Mouse (Mus musculus): Measurements from ENCODE around the gene Morn2.

Gene Morn2

GRCm38 (mm10) chr17:80295258-80295657 lies 5.3 kb downstream of the Morn2 start:
- POLR2A ChIA-PET = interaction anchor here in 2 of 4 experiments (1.3 to 2.4 kb wide), 2 partner anchors 88 kb away, joined by 4 to 9 read pairs; partner anchors contain the start of genes Srsf7 (in 2 of the 2) and Ttc39d (in 2 of the 2)
- CTCF ChIA-PET = no interaction called here

GRCm38 (mm10) chr17:80298844-80299243 lies 8.8 kb downstream of the Morn2 start:
- ChIA-PET POLR2A (interaction anchor here in 2 of 4 experiments (0.5 to 3.5 kb wide), 3 partner anchors 9 to 69 kb away, joined by 4 to 14 read pairs (median 5); partner anchors contain the start of gene Morn2 (in 1 of the 2)), CTCF (no interaction called here)

GRCm38 (mm10) chr17:80307251-80307650 lies 17.2 kb downstream of the Morn2 start, which contains the start of gene Arhgef33:
Gene Arhgef33, plus strand, starts transcription at chr17:80307407.
- CTCF ChIA-PET = interaction anchor here in 2 of 4 experiments (1.2 to 1.8 kb wide), 2 partner anchors 16 to 252 kb away, joined by 5 to 6 read pairs; partner anchors contain the start of genes Dhx57 (in 1 of the 2) and Morn2 (in 1 of the 2)
- POLR2A ChIA-PET = interaction anchor here (0.5 to 2.0 kb wide), 11 partner anchors 11 to 727 kb away, joined by 3 to 8 read pairs (median 4); partner anchors contain the start of genes Gemin6 (in 1 of the 4), Morn2 (in 1 of the 4), Sos1 (in 1 of the 4) and Srsf7 (in 1 of the 4)

GRCm38 (mm10) chr17:80311761-80312160 lies 21.8 kb downstream of the Morn2 start:
- POLR2A ChIA-PET = interaction anchor here in 1 of 4 experiments (2.0 kb wide), 1 partner anchor 57 kb away, joined by 8 read pairs; no protein-coding TSS in a partner anchor

GRCm38 (mm10) chr17:80312405-80312804 lies 22.4 kb downstream of the Morn2 start:
- ChIA-PET POLR2A (interaction anchor here in 1 of 4 experiments (0.8 to 2.0 kb wide), 3 partner anchors 34 to 105 kb away, joined by 3 to 8 read pairs (median 3); partner anchors contain the start of genes Srsf7 and Ttc39d), CTCF (interaction anchor here in 1 of 4 experiments (0.7 kb wide), 1 partner anchor 241 kb away, joined by 3 read pairs; no protein-coding TSS in a partner anchor)

More at GRCm38 (mm10) chr17:80311761-80312160, 21.8 kb downstream of the Morn2 start:
- CTCF ChIA-PET = interaction anchor here in 1 of 4 experiments (0.7 kb wide), 1 partner anchor 242 kb away, joined by 3 read pairs; no protein-coding TSS in a partner anchor

GRCm38 (mm10) chr17:80322228-80322627 lies 32.2 kb downstream of the Morn2 start:
- ChIA-PET CTCF (no interaction called here), POLR2A (interaction anchor here in 2 of 4 experiments (1.4 to 3.2 kb wide), 2 partner anchors 32 to 222 kb away, joined by 3 to 11 read pairs; partner anchors contain the start of genes Dhx57 (in 1 of the 2) and Morn2 (in 1 of the 2))

GRCm38 (mm10) chr17:80323015-80323414 lies 33.0 kb downstream of the Morn2 start:
- POLR2A ChIA-PET = interaction anchor here in 2 of 4 experiments (0.6 to 3.2 kb wide), 4 partner anchors 33 to 221 kb away, joined by 3 to 11 read pairs (median 3); partner anchors contain the start of genes Dhx57 (in 1 of the 2), Morn2 (in 1 of the 2), Srsf7 (in 1 of the 2) and Ttc39d (in 1 of the 2)

GRCm38 (mm10) chr17:80323658-80324057 lies 33.7 kb downstream of the Morn2 start:
- POLR2A ChIA-PET = interaction anchor here in 2 of 4 experiments (0.9 to 3.2 kb wide), 2 partner anchors 33 to 116 kb away, joined by 3 to 11 read pairs; partner anchors contain the start of genes Dhx57 (in 1 of the 2), Morn2 (in 1 of the 2), Srsf7 (in 1 of the 2) and Ttc39d (in 1 of the 2)
- CTCF ChIA-PET = no interaction called here

More at GRCm38 (mm10) chr17:80323015-80323414, 33.0 kb downstream of the Morn2 start:
- CTCF ChIA-PET = no interaction called here

- CTCF ChIA-PET = no interaction called here
- POLR2A ChIA-PET = interaction anchor here in 1 of 4 experiments (3.2 kb wide), 1 partner anchor 34 kb away, joined by 11 read pairs; the partner anchor contains the start of genes Dhx57 and Morn2
These were observed 34.5 kb downstream of the Morn2 start for GRCm38 (mm10) chr17:80324521-80324920.

- CTCF ChIA-PET = no interaction called here
These were observed 35.5 kb downstream of the Morn2 start for GRCm38 (mm10) chr17:80325456-80325855.

GRCm38 (mm10) chr17:80326431-80326830 lies 36.4 kb downstream of the Morn2 start:
- ChIA-PET POLR2A (no interaction called here), CTCF (no interaction called here)

More at GRCm38 (mm10) chr17:80325456-80325855, 35.5 kb downstream of the Morn2 start:
- POLR2A ChIA-PET = interaction anchor here in 2 of 4 experiments (0.7 to 3.2 kb wide), 2 partner anchors 35 to 103 kb away, joined by 3 to 11 read pairs; partner anchors contain the start of genes Dhx57 (in 1 of the 2) and Morn2 (in 1 of the 2)

GRCm38 (mm10) chr17:80332386-80332785 lies 42.4 kb downstream of the Morn2 start:
- POLR2A ChIA-PET = interaction anchor here in 2 of 4 experiments (1.1 to 1.4 kb wide), 2 partner anchors 12 to 125 kb away, joined by 3 to 4 read pairs; partner anchors contain the start of genes Srsf7 (in 1 of the 2) and Ttc39d (in 1 of the 2)
- CTCF ChIA-PET = no interaction called here

GRCm38 (mm10) chr17:80345277-80345676 lies 55.3 kb downstream of the Morn2 start:
- POLR2A ChIA-PET = interaction anchor here in 3 of 4 experiments (0.6 to 1.8 kb wide), 6 partner anchors 27 to 138 kb away, joined by 3 to 9 read pairs (median 3); partner anchors contain the start of genes Ttc39d (in 3 of the 3) and Srsf7 (in 2 of the 3)
- CTCF ChIA-PET = interaction anchor here (0.6 to 1.2 kb wide), 7 partner anchors 55 to 227 kb away, joined by 3 to 10 read pairs (median 5); partner anchors contain the start of genes Dhx57 (in 1 of the 4) and Morn2 (in 1 of the 4)

GRCm38 (mm10) chr17:80346591-80347125 lies 56.7 kb downstream of the Morn2 start:
- POLR2A ChIA-PET = interaction anchor here in 3 of 4 experiments (0.6 to 1.3 kb wide), 15 partner anchors 9 to 1231 kb away, joined by 3 to 8 read pairs (median 3); partner anchors contain the start of genes Gm10190 (in 2 of the 3), Arhgef33 (in 1 of the 3), Morn2 (in 1 of the 3) and Srsf7 (in 1 of the 3)
- CTCF ChIA-PET = interaction anchor here (0.6 to 1.3 kb wide), 6 partner anchors 56 to 649 kb away, joined by 3 to 8 read pairs (median 4); partner anchors contain the start of genes Dhx57 (in 1 of the 4) and Morn2 (in 1 of the 4)

All from embryonic stem cell, embryonic (primary cell).